Mouse (Mus musculus): ENCODE results near the gene Prpsap1.

GRCm38 (mm10) chr11:116463338-116463737, 30.7 kb downstream of the Prpsap1 start:
- TF ChIP-seq POLR2A (IDR thresholded peaks at IDR 0.05; ENCODE audit: low read depth, low read length), result no peak
- TF ChIP-seq CTCF (IDR thresholded peaks at IDR 0.05; ENCODE audit: borderline replicate concordance, insufficient read depth, low read length), result no peak

All from embryonic fibroblast, embryonic 13.5 days (primary cell).